Comparison of ENCODE assay signal across 23 mouse cellular contexts in the genomic region with DNA sequence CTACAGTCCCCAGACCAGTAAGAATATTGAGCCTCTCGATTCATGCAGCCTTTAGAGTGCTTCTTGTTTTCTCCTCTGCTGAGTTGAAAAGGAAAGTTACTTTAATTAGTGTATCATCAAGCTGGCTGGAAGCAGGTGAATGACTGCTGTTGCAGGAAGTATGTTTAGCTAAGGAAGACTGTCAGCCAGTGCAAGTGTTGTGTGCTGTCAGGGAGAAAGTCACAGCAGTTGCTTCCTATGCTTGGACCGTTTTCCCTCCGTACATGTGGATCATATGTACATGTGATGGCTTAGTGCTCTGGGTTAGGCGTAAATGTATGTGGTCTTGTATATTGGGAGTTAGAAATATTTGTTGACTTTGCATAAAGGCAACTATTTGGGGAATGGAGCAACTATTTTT.
DNase-seq lines count a peak whose midpoint lies in the region; ATAC-seq and TF ChIP-seq lines count a peak whose summit lies in the region.
"Had no signal": no experiment of that assay in that cellular context is flagged by ENCODE, and none has a peak within 500 bp of the region (broad histone marks: within the 10 kb centered on the region; RNA-seq: fewer than 3 reads in every experiment).

No protein-coding gene starts in this region.

- peak overlapping the region; percentile 58 for H3K27ac ChIP-seq in gastrocnemius, adult 2 months
- H3K27ac ChIP-seq in heart, embryonic 13.5 days (replicated peaks) = 0 out of 2 replicates have a peak overlapping the region, but pooled peaks have one; percentile 6
- no peak overlapping the region for H3K27ac ChIP-seq in heart, embryonic 10.5 days
- H3K27ac ChIP-seq in midbrain, embryonic 11.5 days (ENCODE audit: low read depth, low read length) = no peak overlapping the region
- H3K27ac ChIP-seq in midbrain, embryonic 15.5 days = no peak overlapping the region
- H3K27ac ChIP-seq: forebrain, embryonic 10.5 days; forebrain, embryonic 13.5 days; heart, embryonic 15.5 days; hindbrain, embryonic 10.5 days; hindbrain, embryonic 13.5 days; intestine, embryonic 15.5 days had no signal

- no peak overlapping the region for H3K4me3 ChIP-seq in gastrocnemius, adult 2 months
- H3K4me3 ChIP-seq in heart, embryonic 13.5 days = no peak overlapping the region
- no peak overlapping the region for H3K4me3 ChIP-seq in heart, embryonic 10.5 days
- H3K4me3 ChIP-seq in midbrain, embryonic 11.5 days (ENCODE audit: low read depth, low read length) = no peak overlapping the region
- H3K4me3 ChIP-seq in midbrain, embryonic 15.5 days = no peak overlapping the region
- H3K4me3 ChIP-seq: forebrain, embryonic 10.5 days; forebrain, embryonic 13.5 days; heart, embryonic 15.5 days; hindbrain, embryonic 10.5 days; hindbrain, embryonic 13.5 days; intestine, embryonic 15.5 days had no signal

- DNase-seq in gastrocnemius, adult 2 months = no peak
- DNase-seq in gastrocnemius, postnatal 4 days (ENCODE audit: low spot score in 2 of 2) = no peak
- no peak for DNase-seq in heart, embryonic 10.5 days (ENCODE audit: low spot score)
- DNase-seq in midbrain, embryonic 11.5 days (ENCODE audit: low spot score, missing footprints) = peak; percentile 71
- DNase-seq: adrenal gland, adult 8-10 months; adrenal gland, postnatal 25 days; cerebellum, adult 18-20 months; cerebellum, adult 9-10 months; cerebellum, postnatal 14 days; gastrocnemius, postnatal 14 days; heart, postnatal 10 days; heart, postnatal 36 days had no signal

- no peak overlapping the region for H3K4me2 ChIP-seq in heart, embryonic 13.5 days
- H3K4me2 ChIP-seq in midbrain, embryonic 11.5 days = no peak overlapping the region
- no peak overlapping the region for H3K4me2 ChIP-seq in midbrain, embryonic 15.5 days
- H3K4me2 ChIP-seq: forebrain, embryonic 13.5 days; heart, embryonic 11.5 days; heart, embryonic 15.5 days; hindbrain, embryonic 13.5 days; intestine, embryonic 15.5 days had no signal

- no peak for TF ChIP-seq CTCF in gastrocnemius, adult 2 months (IDR thresholded peaks at IDR 0.05)

- no peaks in the 10 kb centered on the region for H3K27me3 ChIP-seq in heart, embryonic 13.5 days (replicated peaks)
- H3K27me3 ChIP-seq in heart, embryonic 10.5 days (ENCODE audit: insufficient read depth, poor library complexity, severe bottlenecking) = no peaks in the 10 kb centered on the region
- no peaks in the 10 kb centered on the region for H3K27me3 ChIP-seq in midbrain, embryonic 11.5 days (ENCODE audit: control insufficient read depth, insufficient read depth, low read length)
- H3K27me3 ChIP-seq in midbrain, embryonic 15.5 days (replicated peaks) = no peaks in the 10 kb centered on the region
- H3K27me3 ChIP-seq: forebrain, embryonic 13.5 days; heart, embryonic 15.5 days; hindbrain, embryonic 13.5 days; intestine, embryonic 15.5 days had no signal

- intact Hi-C loops in gastrocnemius, adult 2 months (cut with DNase I) = no loop called here

- H3K9ac ChIP-seq in heart, embryonic 13.5 days = no peak overlapping the region
- H3K9ac ChIP-seq in midbrain, embryonic 11.5 days (ENCODE audit: low read length) = no peak overlapping the region
- no peak overlapping the region for H3K9ac ChIP-seq in midbrain, embryonic 15.5 days
- H3K9ac ChIP-seq: forebrain, embryonic 13.5 days; heart, embryonic 15.5 days; hindbrain, embryonic 13.5 days; intestine, embryonic 15.5 days had no signal

- no peaks in the 10 kb centered on the region for H3K36me3 ChIP-seq in heart, embryonic 13.5 days
- no peaks in the 10 kb centered on the region for H3K36me3 ChIP-seq in heart, embryonic 10.5 days
- H3K36me3 ChIP-seq in midbrain, embryonic 11.5 days (ENCODE audit: control insufficient read depth, insufficient read depth, low read length) = no peaks in the 10 kb centered on the region
- H3K36me3 ChIP-seq in midbrain, embryonic 15.5 days (replicated peaks) = no peaks in the 10 kb centered on the region
- H3K36me3 ChIP-seq: forebrain, embryonic 10.5 days; heart, embryonic 15.5 days; hindbrain, embryonic 10.5 days; hindbrain, embryonic 13.5 days; intestine, embryonic 15.5 days had no signal

- H3K4me1 ChIP-seq in heart, embryonic 13.5 days = peaks cover 42% of the 10 kb centered on the region
- H3K4me1 ChIP-seq in heart, embryonic 10.5 days = peaks cover 23% of the 10 kb centered on the region
- H3K4me1 ChIP-seq in midbrain, embryonic 11.5 days (ENCODE audit: control insufficient read depth, insufficient read depth, low read length) = no peaks in the 10 kb centered on the region; the same call in 1 of the 2 replicates
- peaks cover 7% of the 10 kb centered on the region for H3K4me1 ChIP-seq in midbrain, embryonic 15.5 days
- H3K4me1 ChIP-seq: forebrain, embryonic 13.5 days; intestine, embryonic 15.5 days had no signal

- H3K9me3 ChIP-seq in heart, embryonic 13.5 days = no peaks in the 10 kb centered on the region
- H3K9me3 ChIP-seq in heart, embryonic 10.5 days = no peaks in the 10 kb centered on the region
- H3K9me3 ChIP-seq in midbrain, embryonic 11.5 days (ENCODE audit: control insufficient read depth, low read length) = no peaks in the 10 kb centered on the region
- no peaks in the 10 kb centered on the region for H3K9me3 ChIP-seq in midbrain, embryonic 15.5 days
- H3K9me3 ChIP-seq: forebrain, embryonic 10.5 days; forebrain, embryonic 13.5 days; heart, embryonic 15.5 days; hindbrain, embryonic 10.5 days; hindbrain, embryonic 13.5 days; intestine, embryonic 15.5 days had no signal

- 86% methylated on average over 4 of the region's 4 CpGs for WGBS in heart, embryonic 13.5 days
- 87% methylated on average over 4 of the region's 4 CpGs for WGBS in heart, embryonic 10.5 days
- WGBS in midbrain, embryonic 11.5 days = 90% methylated on average over 4 of the region's 4 CpGs
- WGBS in midbrain, embryonic 15.5 days = 83% methylated on average over 4 of the region's 4 CpGs

- no peak for ATAC-seq in heart, embryonic 13.5 days (ENCODE audit: extremely low read depth, insufficient number of reproducible peaks, low FRiP score, low TSS enrichment)
- ATAC-seq in midbrain, embryonic 11.5 days (ENCODE audit: low FRiP score) = no peak
- no peak for ATAC-seq in midbrain, embryonic 15.5 days (replicated peaks)
- ATAC-seq: activated CD4-positive, CD25-positive, alpha-beta regulatory T cell, adult 4 months; forebrain, embryonic 13.5 days; forebrain, embryonic 16.5 days; intestine, embryonic 15.5 days had no signal

Comparison
In these comparisons a context has a peak if more than half of its experiments do, and no peak if none do; other contexts are left out.
1. H3K27ac ChIP-seq: peak in gastrocnemius, adult 2 months (single experiment) and heart, embryonic 13.5 days (single experiment); none in heart, embryonic 10.5 days (single experiment), midbrain, embryonic 11.5 days (single experiment) and midbrain, embryonic 15.5 days (single experiment).